Mouse (Mus musculus): ENCODE data around the gene Ccdc187. TPM values are rescaled to one million over a fixed set of nuclear protein-coding genes. Genes with fewer than 3 reads are reported as not detected.

Gene Ccdc187
- polyA plus RNA-seq, 1 experiment: not detected

DNA sequence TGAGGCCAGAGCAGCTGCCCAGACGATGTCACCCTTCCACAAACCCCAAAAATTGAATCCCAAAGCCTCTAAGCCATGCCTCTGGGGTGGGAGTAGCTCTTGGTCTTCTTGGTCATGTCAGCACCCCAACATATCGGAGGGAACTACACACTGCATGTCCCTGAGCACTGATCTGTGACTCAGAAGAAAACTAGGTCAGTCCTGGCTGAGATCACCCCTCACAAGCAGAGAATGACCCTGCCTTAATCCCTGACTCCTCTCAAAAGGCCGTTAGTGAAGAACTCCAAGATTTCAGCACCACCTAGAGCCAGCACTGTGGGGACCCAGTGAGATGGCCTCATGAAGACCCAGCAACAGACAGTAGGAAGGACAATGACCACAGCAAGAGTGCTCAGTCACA lies 26.1 kb downstream of the Ccdc187 start:
- WGBS: 66% methylated on average over 3 of the region's 3 CpGs
- no peak overlapping the region for H3K4me3 ChIP-seq (ENCODE audit: insufficient read depth, low read depth, low read length)
- TF ChIP-seq CTCF (IDR thresholded peaks at IDR 0.05; ENCODE audit: insufficient read depth, low read depth, low read length) (no peak), POLR2A (IDR thresholded peaks at IDR 0.05; ENCODE audit: insufficient read depth, low read depth, low read length) (no peak)

GRCm38 (mm10) chr2:26266066-26266742 lies 28.2 kb downstream of the Ccdc187 start:
- WGBS: 84% methylated on average over 10 of the region's 10 CpGs
- H3K4me1 ChIP-seq (ENCODE audit: control insufficient read depth, insufficient read depth, low read length): no peaks in the 10 kb centered on the region; the same call in 1 of the 2 replicates
- TF ChIP-seq CTCF (IDR thresholded peaks at IDR 0.05; ENCODE audit: insufficient read depth, low read depth, low read length) (no peak), POLR2A (IDR thresholded peaks at IDR 0.05; ENCODE audit: insufficient read depth, low read depth, low read length) (no peak)
- no peak overlapping the region for H3K27ac ChIP-seq (ENCODE audit: insufficient read depth, low read depth, low read length)
- no peak overlapping the region for H3K4me3 ChIP-seq (ENCODE audit: insufficient read depth, low read depth, low read length)

More for the DNA sequence above, 26.1 kb downstream of the Ccdc187 start:
- H3K4me1 ChIP-seq (ENCODE audit: control insufficient read depth, insufficient read depth, low read length): peaks cover 3% of the 10 kb centered on the region; the same call in 1 of the 2 replicates
- H3K27ac ChIP-seq (ENCODE audit: insufficient read depth, low read depth, low read length): no peak overlapping the region

DNA sequence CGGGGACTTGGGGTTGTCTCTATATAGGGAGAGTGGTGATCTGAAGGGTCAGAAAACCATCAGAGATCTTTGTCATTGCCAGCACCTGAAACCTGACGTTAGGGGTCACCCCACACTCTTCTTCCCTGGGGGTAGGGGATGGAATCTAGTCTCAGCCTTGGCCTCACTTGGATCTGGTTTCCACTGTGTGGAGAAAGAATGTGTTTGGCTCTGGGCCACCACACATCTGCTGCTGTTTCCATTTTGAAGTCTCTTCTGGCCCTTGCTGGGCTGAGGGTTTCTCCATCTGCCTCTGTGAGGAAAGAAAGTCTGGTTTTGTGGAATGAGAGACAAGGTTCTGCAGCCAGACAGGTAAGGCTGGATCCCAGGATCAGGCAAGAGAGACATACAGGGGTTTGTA lies 29.3 kb downstream of the Ccdc187 start:
- Histone ChIP-seq H3K4me3 (ENCODE audit: insufficient read depth, low read depth, low read length) (no peak overlapping the region), H3K27ac (ENCODE audit: insufficient read depth, low read depth, low read length) (no peak overlapping the region), H3K4me1 (ENCODE audit: control insufficient read depth, insufficient read depth, low read length) (no peaks in the 10 kb centered on the region; the same call in 1 of the 2 replicates)
- no peak for TF ChIP-seq CTCF (IDR thresholded peaks at IDR 0.05; ENCODE audit: insufficient read depth, low read depth, low read length)
- no peak for TF ChIP-seq POLR2A (IDR thresholded peaks at IDR 0.05; ENCODE audit: insufficient read depth, low read depth, low read length)
- 79% methylated on average over 2 of the region's 2 CpGs for WGBS

DNA sequence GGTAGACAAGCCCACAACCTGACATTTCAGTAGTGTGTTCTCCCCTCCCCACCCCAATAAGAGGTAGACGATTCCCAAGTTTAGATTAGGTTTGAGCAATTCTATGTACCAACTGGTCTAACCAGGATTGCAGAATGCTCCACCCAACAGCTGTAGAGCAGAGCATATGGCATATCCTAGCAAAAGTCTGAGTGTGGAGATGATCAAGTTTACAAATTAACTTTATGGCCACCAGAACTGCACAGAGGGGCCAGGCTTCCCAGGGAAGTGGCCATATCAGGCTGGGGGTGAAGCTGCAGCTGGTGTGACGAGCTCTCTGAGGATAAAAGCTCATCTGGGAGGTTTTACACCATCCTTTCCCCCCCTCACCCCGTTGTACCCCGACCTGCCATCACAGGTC lies 29.7 kb downstream of the Ccdc187 start:
- WGBS: 81% methylated on average over 4 of the region's 4 CpGs
- no peaks in the 10 kb centered on the region; the same call in 1 of the 2 replicates for H3K4me1 ChIP-seq (ENCODE audit: control insufficient read depth, insufficient read depth, low read length)
- H3K27ac ChIP-seq (ENCODE audit: insufficient read depth, low read depth, low read length): no peak overlapping the region
- TF ChIP-seq CTCF (IDR thresholded peaks at IDR 0.05; ENCODE audit: insufficient read depth, low read depth, low read length): no peak
- no peak for TF ChIP-seq POLR2A (IDR thresholded peaks at IDR 0.05; ENCODE audit: insufficient read depth, low read depth, low read length)
- no peak overlapping the region for H3K4me3 ChIP-seq (ENCODE audit: insufficient read depth, low read depth, low read length)

GRCm38 (mm10) chr2:26257315-26258096 lies 36.9 kb downstream of the Ccdc187 start:
- Histone ChIP-seq H3K4me1 (ENCODE audit: control insufficient read depth, insufficient read depth, low read length) (no peaks in the 10 kb centered on the region), H3K27ac (ENCODE audit: insufficient read depth, low read depth, low read length) (no peak overlapping the region), H3K4me3 (ENCODE audit: insufficient read depth, low read depth, low read length) (no peak overlapping the region)
- 91% methylated on average over 16 of the region's 16 CpGs for WGBS
- TF ChIP-seq POLR2A (IDR thresholded peaks at IDR 0.05; ENCODE audit: insufficient read depth, low read depth, low read length): no peak
- no peak for TF ChIP-seq CTCF (IDR thresholded peaks at IDR 0.05; ENCODE audit: insufficient read depth, low read depth, low read length)

DNA sequence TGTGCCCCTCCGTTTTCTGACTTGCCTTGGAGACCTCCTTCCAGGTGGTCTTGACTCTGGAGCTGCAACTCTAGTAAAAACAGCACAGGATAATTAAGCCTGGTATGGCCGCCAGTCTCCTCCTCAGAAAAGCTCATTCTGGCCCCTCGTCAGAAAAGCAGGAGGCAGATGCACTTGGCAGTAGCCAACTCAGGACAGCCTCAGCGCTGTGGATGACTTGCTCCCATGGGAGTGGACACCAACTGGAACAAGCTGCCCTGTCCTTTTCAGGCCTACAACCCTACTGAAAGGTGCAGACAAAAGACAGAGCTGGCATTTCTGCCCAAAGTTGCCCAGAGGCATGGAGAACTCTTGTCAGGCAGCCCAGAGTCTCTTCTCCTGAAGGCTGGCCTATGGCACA lies 39.5 kb downstream of the Ccdc187 start:
- 75% methylated on average over 4 of the region's 4 CpGs for WGBS
- Histone ChIP-seq H3K27ac (ENCODE audit: insufficient read depth, low read depth, low read length) (no peak overlapping the region), H3K4me3 (ENCODE audit: insufficient read depth, low read depth, low read length) (no peak overlapping the region), H3K4me1 (ENCODE audit: control insufficient read depth, insufficient read depth, low read length) (no peaks in the 10 kb centered on the region)
- no peak for TF ChIP-seq CTCF (IDR thresholded peaks at IDR 0.05; ENCODE audit: insufficient read depth, low read depth, low read length)
- no peak for TF ChIP-seq POLR2A (IDR thresholded peaks at IDR 0.05; ENCODE audit: insufficient read depth, low read depth, low read length)

- no peak overlapping the region for H3K4me3 ChIP-seq (ENCODE audit: insufficient read depth, low read depth, low read length)
- WGBS: 68% methylated on average over 8 of the region's 8 CpGs
Measured at GRCm38 (mm10) chr2:26252514-26253206, 41.7 kb downstream of the Ccdc187 start.

DNA sequence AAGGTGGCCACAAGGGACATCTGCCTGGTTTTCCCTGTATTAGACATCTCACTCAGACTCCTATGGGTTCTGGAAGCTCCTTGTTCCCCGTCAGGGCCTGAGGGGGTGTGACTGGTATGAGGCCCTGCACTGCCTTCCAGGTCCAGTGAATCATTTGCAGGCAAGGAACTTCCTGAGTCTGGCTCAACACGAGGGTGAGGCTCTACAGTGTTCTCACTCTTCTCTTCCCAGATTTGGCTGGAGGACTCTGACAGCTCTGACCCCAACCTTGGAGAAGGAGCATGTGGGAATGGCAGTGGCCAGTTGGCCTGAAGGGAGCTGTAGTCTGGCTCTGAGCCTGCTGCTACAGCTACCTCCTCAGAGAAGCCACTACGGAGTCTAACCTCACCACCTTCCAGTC lies 46.8 kb downstream of the Ccdc187 start:
- Histone ChIP-seq H3K27ac (ENCODE audit: insufficient read depth, low read depth, low read length) (no peak overlapping the region), H3K4me1 (ENCODE audit: control insufficient read depth, insufficient read depth, low read length) (no peaks in the 10 kb centered on the region)
- no peak for TF ChIP-seq CTCF (IDR thresholded peaks at IDR 0.05; ENCODE audit: insufficient read depth, low read depth, low read length)
- no peak for TF ChIP-seq POLR2A (IDR thresholded peaks at IDR 0.05; ENCODE audit: insufficient read depth, low read depth, low read length)

More at GRCm38 (mm10) chr2:26252514-26253206, 41.7 kb downstream of the Ccdc187 start:
- Histone ChIP-seq H3K4me1 (ENCODE audit: control insufficient read depth, insufficient read depth, low read length) (no peaks in the 10 kb centered on the region), H3K27ac (ENCODE audit: insufficient read depth, low read depth, low read length) (no peak overlapping the region)
- TF ChIP-seq POLR2A (IDR thresholded peaks at IDR 0.05; ENCODE audit: insufficient read depth, low read depth, low read length) (no peak), CTCF (IDR thresholded peaks at IDR 0.05; ENCODE audit: insufficient read depth, low read depth, low read length) (no peak)

More for the DNA sequence above, 46.8 kb downstream of the Ccdc187 start:
- no peak overlapping the region for H3K4me3 ChIP-seq (ENCODE audit: insufficient read depth, low read depth, low read length)
- WGBS: 65% methylated on average over 3 of the region's 3 CpGs

Measured in olfactory bulb, adult 2 months (tissue).